Mouse (Mus musculus): ENCODE data around the gene Hoxa4. TPM values are rescaled to one million over a fixed set of nuclear protein-coding genes. Genes with fewer than 3 reads are reported as not detected.

The Hoxa4 gene
- polyA plus RNA-seq, 1 experiment from 2014 or later: 3.1 TPM

DNA sequence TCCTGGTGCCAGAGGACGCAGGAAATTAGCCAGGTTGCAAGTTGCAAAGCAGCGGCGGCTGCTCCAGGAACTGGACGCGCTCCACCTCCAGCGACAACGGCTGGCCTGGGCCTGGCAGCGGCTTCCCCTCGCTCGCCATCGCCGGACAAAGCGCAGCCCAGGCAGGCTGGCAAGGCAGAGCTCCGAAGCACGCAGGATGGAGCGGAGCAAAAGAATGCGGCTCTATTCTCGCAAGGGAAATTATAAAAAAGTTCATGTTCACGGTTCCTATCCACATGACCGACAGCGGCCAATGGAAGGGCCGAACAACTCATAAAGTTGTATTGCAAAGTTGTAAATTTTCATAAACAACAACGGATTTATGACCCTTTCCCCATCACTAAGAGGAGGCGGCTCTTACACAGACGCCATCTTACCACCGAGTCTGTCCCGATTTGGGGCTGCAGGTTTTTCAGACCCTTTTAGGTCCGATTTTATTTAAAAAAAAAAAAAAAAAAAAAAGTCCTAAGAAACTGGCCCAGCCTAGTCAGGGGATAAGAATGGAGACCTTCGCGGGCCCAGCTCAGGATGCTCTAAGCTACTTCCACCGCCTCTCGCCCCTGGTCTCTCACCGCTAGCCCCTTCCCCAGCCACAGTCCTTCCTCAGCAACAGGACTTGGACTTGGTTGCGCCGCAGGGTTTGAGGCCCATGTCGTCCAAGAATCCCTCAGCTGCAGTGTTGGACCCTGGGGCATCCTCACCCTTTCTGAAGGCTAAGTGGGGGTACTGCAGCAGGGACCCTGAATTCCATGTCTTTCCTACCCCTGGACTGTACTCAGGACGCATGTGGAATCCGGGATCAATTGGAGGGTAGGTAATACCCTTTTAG, 21.8 kb upstream of the Hoxa4 start, which contains the start of the genes Hoxa3 and Gm28308:
TSS of gene Hoxa3 (minus strand) at position 218 of the 868 bp plus-strand sequence.
TSS of gene Gm28308 (minus strand) at position 221 of the 868 bp plus-strand sequence.
- Histone ChIP-seq H3K9me3 (ENCODE audit: control insufficient read depth, low read length) (no peaks in the 10 kb centered on the region), H3K9ac (ENCODE audit: low read depth, low read length) (no peak within 1 kb of the TSS), H3K4me3 (ENCODE audit: low read depth, low read length) (peak within 1 kb of the TSS; percentile 29), H3K36me3 (ENCODE audit: control insufficient read depth, insufficient read depth, low read length) (no peaks in the 10 kb centered on the region), H3K4me1 (replicated peaks; ENCODE audit: control insufficient read depth, insufficient read depth, low read length) (no peaks in the 10 kb centered on the region; the same call in 1 of the 2 replicates), H3K27me3 (replicated peaks; ENCODE audit: control insufficient read depth, insufficient read depth, low read length) (peaks cover 100% of the 10 kb centered on the region), H3K27ac (ENCODE audit: low read depth, low read length) (no peak within 1 kb of the TSS), H3K4me2 (peak within 1 kb of the TSS; percentile 48)
- WGBS: 3% methylated on average over 38 of the region's 38 CpGs
- ATAC-seq (replicated peaks; ENCODE audit: low FRiP score): no peak
- no peak for DNase-seq (ENCODE audit: low spot score)

DNA sequence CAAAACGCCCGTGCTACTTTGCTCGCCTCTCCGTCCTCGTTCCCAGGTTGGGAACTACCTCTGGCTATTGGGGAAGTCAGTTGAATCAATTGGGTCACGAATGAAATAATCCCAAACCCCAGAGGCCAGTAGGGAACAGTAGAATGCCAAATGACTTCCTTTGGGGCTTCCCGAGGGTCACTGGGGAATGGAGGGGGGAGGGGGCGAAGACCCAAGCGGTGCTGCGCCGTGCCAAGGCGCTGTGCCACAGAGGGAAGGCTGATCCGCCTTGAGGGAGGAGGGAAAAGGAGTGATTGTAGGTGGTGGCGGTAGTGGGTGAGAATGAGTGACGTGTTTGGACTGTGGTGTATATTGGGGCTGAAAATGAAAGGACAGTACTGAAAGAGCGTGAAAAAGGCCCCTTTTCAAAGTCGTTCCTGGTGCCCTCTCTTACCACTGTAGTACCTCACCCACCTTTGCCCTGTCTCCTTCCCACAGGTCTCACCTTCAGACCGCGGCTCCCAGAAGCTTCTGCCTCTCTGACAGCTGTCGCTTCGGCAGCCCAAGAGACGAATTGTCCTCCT, 21.1 kb upstream of the Hoxa4 start:
- peak overlapping the region; percentile 48 for H3K4me2 ChIP-seq
- no peak overlapping the region for H3K27ac ChIP-seq (ENCODE audit: low read depth, low read length)
- no peaks in the 10 kb centered on the region; the same call in 1 of the 2 replicates for H3K4me1 ChIP-seq (replicated peaks; ENCODE audit: control insufficient read depth, insufficient read depth, low read length)
- DNase-seq (ENCODE audit: low spot score) (no peak), ATAC-seq (replicated peaks; ENCODE audit: low FRiP score) (no peak)
- H3K9me3 ChIP-seq (ENCODE audit: control insufficient read depth, low read length): no peaks in the 10 kb centered on the region
- H3K27me3 ChIP-seq (replicated peaks; ENCODE audit: control insufficient read depth, insufficient read depth, low read length): peaks cover 99% of the 10 kb centered on the region
- no peaks in the 10 kb centered on the region for H3K36me3 ChIP-seq (ENCODE audit: control insufficient read depth, insufficient read depth, low read length)
- no peak overlapping the region for H3K9ac ChIP-seq (ENCODE audit: low read depth, low read length)
- WGBS: 1% methylated on average over 22 of the region's 22 CpGs
- peak overlapping the region; percentile 29 for H3K4me3 ChIP-seq (ENCODE audit: low read depth, low read length)

DNA sequence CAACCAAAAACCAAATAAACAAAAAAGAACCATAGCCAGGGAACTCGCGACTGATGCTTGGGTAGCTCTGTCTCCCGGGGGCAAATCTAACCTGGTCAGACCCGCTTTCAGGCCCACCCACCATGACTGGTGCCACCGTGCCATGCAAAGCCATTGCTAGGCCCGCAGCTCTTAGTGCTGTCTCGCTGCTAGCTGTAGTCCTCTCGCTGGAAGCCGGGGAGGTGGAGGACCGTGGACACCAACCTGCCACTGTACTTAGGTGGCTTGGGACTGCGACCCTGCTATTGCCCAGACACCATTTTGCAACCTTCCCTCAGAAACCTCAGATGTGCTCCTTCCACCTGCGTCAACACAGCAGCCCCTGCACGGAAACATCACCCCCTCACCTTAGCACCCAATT, 20.4 kb upstream of the Hoxa4 start:
- Histone ChIP-seq H3K36me3 (ENCODE audit: control insufficient read depth, insufficient read depth, low read length) (no peaks in the 10 kb centered on the region), H3K4me2 (peak overlapping the region; percentile 48), H3K9ac (ENCODE audit: low read depth, low read length) (no peak overlapping the region), H3K27ac (ENCODE audit: low read depth, low read length) (no peak overlapping the region), H3K4me1 (replicated peaks; ENCODE audit: control insufficient read depth, insufficient read depth, low read length) (no peaks in the 10 kb centered on the region; the same call in 1 of the 2 replicates), H3K4me3 (ENCODE audit: low read depth, low read length) (peak overlapping the region; percentile 29), H3K27me3 (replicated peaks; ENCODE audit: control insufficient read depth, insufficient read depth, low read length) (peaks cover 99% of the 10 kb centered on the region), H3K9me3 (ENCODE audit: control insufficient read depth, low read length) (no peaks in the 10 kb centered on the region)
- DNase-seq (ENCODE audit: low spot score) (no peak), ATAC-seq (replicated peaks; ENCODE audit: low FRiP score) (no peak)
- WGBS: 4% methylated on average over 13 of the region's 13 CpGs

DNA sequence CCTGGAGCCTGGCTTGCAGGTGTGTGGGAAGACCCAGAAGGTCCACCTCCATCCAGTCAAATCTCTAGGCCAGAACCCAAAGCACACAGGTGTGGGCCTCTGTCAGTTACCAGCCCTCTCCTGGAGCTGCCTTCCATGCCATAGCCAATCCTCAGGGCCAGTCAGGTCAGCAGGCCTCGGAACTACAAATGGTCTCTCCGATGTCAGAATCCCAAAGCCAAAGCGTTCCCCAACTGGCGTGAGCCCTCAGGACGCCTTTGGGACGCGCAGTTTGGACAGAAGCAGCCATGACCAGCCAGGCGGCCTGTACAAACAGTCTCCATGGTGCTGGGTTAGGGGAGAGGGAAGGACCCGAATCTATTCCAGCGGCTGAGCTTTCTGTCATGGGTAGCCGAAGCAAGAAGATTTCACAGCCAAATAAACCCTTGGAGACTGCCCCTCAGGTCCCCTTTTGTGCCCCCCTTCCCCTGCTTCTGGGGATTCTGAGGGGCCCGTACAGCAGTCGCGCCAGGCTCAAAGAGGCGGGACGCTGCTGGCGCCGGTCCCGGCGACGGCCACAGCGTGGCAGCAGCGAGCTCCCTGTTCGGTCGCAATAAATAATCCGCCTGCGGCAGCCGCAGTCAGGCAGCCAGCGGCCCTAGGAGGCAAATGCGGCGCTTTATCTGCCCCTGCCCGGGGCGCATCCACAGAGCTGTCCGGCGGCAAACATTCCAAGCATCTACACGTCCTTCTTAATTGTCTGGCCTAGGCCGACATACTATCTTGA, 19.8 kb upstream of the Hoxa4 start:
- WGBS: 3% methylated on average over 37 of the region's 37 CpGs
- H3K9ac ChIP-seq (ENCODE audit: low read depth, low read length): no peak overlapping the region
- no peak; the same call in 1 of the 2 replicates for ATAC-seq (replicated peaks; ENCODE audit: low FRiP score)

GRCm38 (mm10) chr6:52209685-52210046, 18.1 kb upstream of the Hoxa4 start:
- H3K27me3 ChIP-seq (replicated peaks; ENCODE audit: control insufficient read depth, insufficient read depth, low read length): peaks cover 99% of the 10 kb centered on the region
- no peak overlapping the region for H3K4me3 ChIP-seq (ENCODE audit: low read depth, low read length)
- ATAC-seq (replicated peaks; ENCODE audit: low FRiP score) (no peak), DNase-seq (ENCODE audit: low spot score) (no peak)
- no peak overlapping the region for H3K9ac ChIP-seq (ENCODE audit: low read depth, low read length)
- H3K4me2 ChIP-seq: peak overlapping the region; percentile 49; the same call in 1 of the 2 replicates
- no peaks in the 10 kb centered on the region for H3K36me3 ChIP-seq (ENCODE audit: control insufficient read depth, insufficient read depth, low read length)
- no peak overlapping the region for H3K27ac ChIP-seq (ENCODE audit: low read depth, low read length)
- H3K9me3 ChIP-seq (ENCODE audit: control insufficient read depth, low read length): no peaks in the 10 kb centered on the region
- H3K4me1 ChIP-seq (replicated peaks; ENCODE audit: control insufficient read depth, insufficient read depth, low read length): no peaks in the 10 kb centered on the region; the same call in none of the 2 replicates
- 7% methylated on average over 12 of the region's 12 CpGs for WGBS

More for the DNA sequence above, 19.8 kb upstream of the Hoxa4 start:
- Histone ChIP-seq H3K9me3 (ENCODE audit: control insufficient read depth, low read length) (no peaks in the 10 kb centered on the region), H3K27me3 (replicated peaks; ENCODE audit: control insufficient read depth, insufficient read depth, low read length) (peaks cover 99% of the 10 kb centered on the region), H3K27ac (ENCODE audit: low read depth, low read length) (no peak overlapping the region), H3K4me3 (ENCODE audit: low read depth, low read length) (peak overlapping the region; percentile 29), H3K4me2 (peak overlapping the region; percentile 48), H3K4me1 (replicated peaks; ENCODE audit: control insufficient read depth, insufficient read depth, low read length) (no peaks in the 10 kb centered on the region; the same call in none of the 2 replicates), H3K36me3 (ENCODE audit: control insufficient read depth, insufficient read depth, low read length) (no peaks in the 10 kb centered on the region)
- DNase-seq (ENCODE audit: low spot score): no peak

- no peak overlapping the region for H3K27ac ChIP-seq (ENCODE audit: low read depth, low read length)
- H3K4me2 ChIP-seq: peak overlapping the region; percentile 49
- whole genome bisulfite sequencing: 8% methylated on average over 18 of the region's 18 CpGs
- peaks cover 99% of the 10 kb centered on the region for H3K27me3 ChIP-seq (replicated peaks; ENCODE audit: control insufficient read depth, insufficient read depth, low read length)
- ATAC-seq (replicated peaks; ENCODE audit: low FRiP score) (no peak), DNase-seq (ENCODE audit: low spot score) (no peak)
- no peaks in the 10 kb centered on the region for H3K36me3 ChIP-seq (ENCODE audit: control insufficient read depth, insufficient read depth, low read length)
- peak overlapping the region; percentile 11 for H3K4me3 ChIP-seq (ENCODE audit: low read depth, low read length)
- H3K4me1 ChIP-seq (replicated peaks; ENCODE audit: control insufficient read depth, insufficient read depth, low read length): no peaks in the 10 kb centered on the region; the same call in none of the 2 replicates
- H3K9me3 ChIP-seq (ENCODE audit: control insufficient read depth, low read length): no peaks in the 10 kb centered on the region
- H3K9ac ChIP-seq (ENCODE audit: low read depth, low read length): no peak overlapping the region
These were observed 17.5 kb upstream of the Hoxa4 start for GRCm38 (mm10) chr6:52208868-52209684.

DNA sequence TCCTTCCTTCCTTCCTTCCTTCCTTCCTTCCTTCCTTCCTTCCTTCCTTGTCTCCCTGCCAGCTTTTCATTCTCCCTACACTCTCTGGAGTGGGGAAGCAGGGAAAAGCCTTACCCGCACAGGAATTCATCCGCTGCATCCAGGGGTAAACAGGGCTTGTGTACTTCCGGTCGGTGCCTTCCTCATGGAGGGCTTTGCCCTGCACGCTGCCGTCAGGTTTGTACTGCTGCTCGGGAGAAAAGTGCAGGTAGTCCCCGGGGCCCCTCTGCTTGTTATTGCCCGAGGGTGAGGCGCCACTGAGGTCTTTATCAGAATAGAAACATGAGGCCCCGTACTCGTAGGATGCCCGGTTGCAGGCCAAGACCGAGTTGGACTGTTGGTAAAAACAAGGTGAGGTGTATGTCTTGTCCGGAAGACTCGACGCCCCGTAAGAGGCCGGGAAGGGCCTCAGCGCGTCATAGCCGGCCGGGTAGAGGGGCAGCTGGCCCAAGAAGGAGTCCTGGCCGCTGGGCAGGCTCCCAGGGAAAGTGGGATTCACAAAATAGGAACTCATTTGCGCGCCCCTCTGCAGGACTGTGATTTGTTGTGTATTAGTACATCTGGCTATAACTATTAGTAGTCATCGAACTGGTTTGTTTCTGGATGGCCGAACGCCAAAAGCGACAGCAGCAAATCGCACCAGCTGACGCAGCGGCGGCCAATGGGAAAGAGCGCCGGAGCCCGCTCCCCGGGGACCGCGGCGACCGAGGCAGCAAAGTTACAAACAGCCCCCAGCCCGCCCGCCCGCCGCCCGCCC, 16.7 kb upstream of the Hoxa4 start, which contains the start of gene Hoxa6:
TSS of gene Hoxa6 (minus strand) at position 651 of the 796 bp plus-strand sequence.
- no peak within 1 kb of the TSS for H3K9ac ChIP-seq (ENCODE audit: low read depth, low read length)
- H3K27ac ChIP-seq (ENCODE audit: low read depth, low read length): no peak within 1 kb of the TSS
- H3K4me3 ChIP-seq (ENCODE audit: low read depth, low read length): peak within 1 kb of the TSS; percentile 11
- no peaks in the 10 kb centered on the region for H3K9me3 ChIP-seq (ENCODE audit: control insufficient read depth, low read length)
- H3K27me3 ChIP-seq (replicated peaks; ENCODE audit: control insufficient read depth, insufficient read depth, low read length): peaks cover 99% of the 10 kb centered on the region
- H3K36me3 ChIP-seq (ENCODE audit: control insufficient read depth, insufficient read depth, low read length): no peaks in the 10 kb centered on the region
- ATAC-seq (replicated peaks; ENCODE audit: low FRiP score) (no peak), DNase-seq (ENCODE audit: low spot score) (no peak)
- no peaks in the 10 kb centered on the region; the same call in none of the 2 replicates for H3K4me1 ChIP-seq (replicated peaks; ENCODE audit: control insufficient read depth, insufficient read depth, low read length)
- peak within 1 kb of the TSS; percentile 49 for H3K4me2 ChIP-seq
- WGBS: 4% methylated on average over 47 of the region's 47 CpGs
